Mouse (Mus musculus) heart, adult 2 months (tissue): ENCODE results near the gene Lrrfip1.

Experiments used
- CTCF ChIP-seq: fragments of 200-600 bp; IDR thresholded peaks from 2 replicates; pipeline ENCODE4 v1.8.1; 2022; ENCODE audit warnings: antibody characterized with exemption, mild to moderate bottlenecking, moderate library complexity
- EP300 ChIP-seq: fragments of 200-500 bp; IDR thresholded peaks from 2 replicates; pipeline ENCODE4 v1.6.1; 2011; ENCODE audit warnings: low read depth, low read length, control low read depth; ENCODE audit not compliant: insufficient read depth
- POLR2A ChIP-seq: fragments of 200-500 bp; IDR thresholded peaks from 2 replicates; pipeline ENCODE4 v1.6.1; 2011; ENCODE audit warnings: mild to moderate bottlenecking, low read depth, low read length, control low read depth; ENCODE audit not compliant: insufficient read depth

DNA sequence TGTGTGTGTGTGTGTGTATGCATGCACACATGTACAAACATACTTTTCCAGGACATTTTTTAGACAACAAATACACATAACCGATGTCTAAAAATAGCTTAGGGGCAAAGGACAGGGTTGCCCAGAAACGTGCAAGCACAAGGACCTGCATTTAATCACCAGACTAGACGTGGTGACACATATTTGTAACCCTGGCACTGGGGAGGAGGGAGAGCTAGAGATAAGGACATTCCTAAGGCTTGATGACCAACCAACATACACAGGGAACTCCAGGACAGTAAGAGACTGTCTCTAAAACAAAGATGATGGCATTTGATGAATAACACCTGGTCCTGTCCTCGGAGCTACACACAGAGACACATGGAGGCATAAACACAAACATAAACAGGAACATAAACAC is 110.8 kb downstream of the Lrrfip1 start:
- TF ChIP-seq POLR2A (no peak), CTCF (no peak), EP300 (no peak)
